10 mouse cellular contexts compared by ENCODE assay signal in genomic region chrX:11512439-11512838, GRCm38 (mm10).
DNase-seq lines count a peak whose midpoint lies in the region; ATAC-seq lines count a peak whose summit lies in the region.
"Had no signal": no experiment of that assay in that cellular context is flagged by ENCODE, and none has a peak within 500 bp of the region (broad histone marks: within the 10 kb centered on the region; RNA-seq: fewer than 3 reads in every experiment).

No protein-coding gene starts in this region.

- no peaks in the 10 kb centered on the region for H3K36me3 ChIP-seq in heart, embryonic 12.5 days
- H3K36me3 ChIP-seq in kidney, embryonic 15.5 days: no peaks in the 10 kb centered on the region
- H3K36me3 ChIP-seq: embryonic facial prominence, embryonic 15.5 days; hindbrain, embryonic 15.5 days had no signal

- no peak overlapping the region for H3K4me2 ChIP-seq in heart, embryonic 12.5 days
- H3K4me2 ChIP-seq in kidney, embryonic 15.5 days: no peak overlapping the region
- H3K4me2 ChIP-seq: embryonic facial prominence, embryonic 15.5 days; hindbrain, embryonic 15.5 days had no signal

- no peak overlapping the region for H3K4me3 ChIP-seq in heart, embryonic 12.5 days
- no peak overlapping the region for H3K4me3 ChIP-seq in kidney, embryonic 15.5 days (replicated peaks)
- H3K4me3 ChIP-seq: embryonic facial prominence, embryonic 15.5 days; hindbrain, embryonic 15.5 days had no signal

- H3K9ac ChIP-seq in heart, embryonic 12.5 days: no peak overlapping the region
- no peak overlapping the region for H3K9ac ChIP-seq in kidney, embryonic 15.5 days
- H3K9ac ChIP-seq: embryonic facial prominence, embryonic 15.5 days; hindbrain, embryonic 15.5 days had no signal

- no peak overlapping the region for H3K27ac ChIP-seq in heart, embryonic 12.5 days (ENCODE audit: poor library complexity, severe bottlenecking)
- peak overlapping the region; percentile 68 for H3K27ac ChIP-seq in kidney, embryonic 15.5 days
- H3K27ac ChIP-seq: embryonic facial prominence, embryonic 15.5 days; hindbrain, embryonic 15.5 days had no signal

- WGBS in heart, embryonic 12.5 days: 67% methylated on average over 5 of the region's 5 CpGs
- WGBS in kidney, embryonic 15.5 days: 38% methylated on average over 5 of the region's 5 CpGs

- H3K9me3 ChIP-seq in heart, embryonic 12.5 days (replicated peaks): no peaks in the 10 kb centered on the region
- no peaks in the 10 kb centered on the region for H3K9me3 ChIP-seq in kidney, embryonic 15.5 days (replicated peaks)
- H3K9me3 ChIP-seq: embryonic facial prominence, embryonic 15.5 days; hindbrain, embryonic 15.5 days had no signal

- no peak for ATAC-seq in heart, embryonic 12.5 days (ENCODE audit: insufficient number of reproducible peaks, low FRiP score)
- 0 out of 2 replicates have a peak, but pooled peaks have one; percentile 49 for ATAC-seq in kidney, embryonic 15.5 days (replicated peaks; ENCODE audit: low FRiP score)

- no peaks in the 10 kb centered on the region for H3K4me1 ChIP-seq in heart, embryonic 12.5 days (replicated peaks)
- H3K4me1 ChIP-seq in kidney, embryonic 15.5 days: peaks cover 4% of the 10 kb centered on the region; the same call in 1 of the 2 replicates
- H3K4me1 ChIP-seq: embryonic facial prominence, embryonic 15.5 days; hindbrain, embryonic 15.5 days had no signal

- intact Hi-C loops in left cerebral cortex, postnatal 14 days (cut with DNase I): no loop called here

- DNase-seq in heart, adult 11 months: peak; percentile 93
- DNase-seq in A20 (ENCODE audit: low read depth, low spot score): peak; percentile 44
- DNase-seq in gastrocnemius, adult 8-10 months (ENCODE audit: low spot score in 2 of 2): peak; percentile 12 to 25
- DNase-seq in left cerebral cortex, postnatal 14 days (ENCODE audit: low spot score in 2 of 2): no peak
- no peak for DNase-seq in right cerebral cortex, adult 18-20 months
- DNase-seq in cerebellum, adult 9-10 months: no peak

- H3K27me3 ChIP-seq in heart, embryonic 12.5 days (replicated peaks): peaks cover 26% of the 10 kb centered on the region
- H3K27me3 ChIP-seq in kidney, embryonic 15.5 days: peaks cover 52% of the 10 kb centered on the region
- H3K27me3 ChIP-seq: hindbrain, embryonic 15.5 days had no signal

Comparison
In these comparisons a context has a peak if more than half of its experiments do, and no peak if none do; other contexts are left out.
1. DNase-seq: peak in heart, adult 11 months (single experiment), A20 (single experiment) and gastrocnemius, adult 8-10 months (2 of 2); none in left cerebral cortex, postnatal 14 days (0 of 2), right cerebral cortex, adult 18-20 months (single experiment) and cerebellum, adult 9-10 months (single experiment).